Mouse (Mus musculus) adrenal gland, postnatal 36 days (tissue): ENCODE measurements around the gene Gckr. TPM values are rescaled to one million over a fixed set of nuclear protein-coding genes. Genes with fewer than 3 reads are reported as not detected.

Experiments
- DNase-seq, 2 experiments: peaks; one replicate each; pipeline ENCODE4 v3.0.0; 2021; ENCODE audit warnings: mixed read lengths in 1 of 2
- long read RNA-seq, 2 experiments: library from polyadenylated mRNA; stranded (forward); transcript quantifications; one replicate each; pipeline ENCODE4 v2.0.0; 2021; ENCODE audit warnings: borderline sequencing depth in 2 of 2
- total RNA-seq, 2 experiments: library from RNA; stranded (reverse); gene quantifications; 2 replicates each; pipeline ENCODE4 v1.2.3; 2021

Gene Gckr
- total RNA-seq = under 1 TPM in 1 of 2 experiments, not detected in 1; 0.43 TPM
- long read RNA-seq, experiment 1 = 0 reads
- long read RNA-seq, experiment 2 = 0 reads

DNA sequence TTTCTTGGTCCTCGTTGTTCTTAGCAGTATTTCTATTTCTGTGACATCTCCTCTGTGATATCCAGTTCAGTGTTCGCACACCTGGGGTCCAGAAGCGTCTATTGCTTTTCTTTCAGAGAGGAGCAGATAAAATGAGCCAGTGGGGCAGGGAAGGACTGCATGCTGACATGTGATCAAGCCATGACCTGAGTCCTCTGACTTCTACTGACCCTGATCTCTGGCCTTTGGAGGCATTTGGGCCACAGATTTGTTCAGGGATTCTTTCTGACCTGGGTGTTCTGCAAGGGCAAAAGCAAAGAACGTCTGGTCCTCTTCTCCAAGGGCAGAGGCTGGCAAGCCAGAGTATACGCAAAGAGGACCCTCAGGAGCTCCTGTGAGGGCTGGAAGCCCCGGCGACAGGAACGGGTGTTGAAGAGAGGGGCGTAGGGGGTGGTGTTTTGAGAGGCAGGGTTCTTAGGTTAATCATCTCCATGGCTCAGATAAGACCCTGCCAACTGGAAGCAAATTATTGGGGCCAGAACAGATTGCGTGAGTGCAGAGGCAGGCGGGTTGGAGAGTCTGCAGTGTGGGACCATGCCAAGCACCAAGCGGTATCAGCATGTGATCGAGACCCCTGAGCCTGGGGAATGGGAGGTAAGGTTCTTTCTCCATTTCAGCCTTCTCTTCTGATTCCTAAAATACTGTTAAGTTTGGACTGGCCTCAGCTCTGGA, at the start of gene Gckr:
Gene Gckr (plus strand): TSS at position 397 of the 711 bp plus-strand sequence.
- DNase-seq = no peak

DNA sequence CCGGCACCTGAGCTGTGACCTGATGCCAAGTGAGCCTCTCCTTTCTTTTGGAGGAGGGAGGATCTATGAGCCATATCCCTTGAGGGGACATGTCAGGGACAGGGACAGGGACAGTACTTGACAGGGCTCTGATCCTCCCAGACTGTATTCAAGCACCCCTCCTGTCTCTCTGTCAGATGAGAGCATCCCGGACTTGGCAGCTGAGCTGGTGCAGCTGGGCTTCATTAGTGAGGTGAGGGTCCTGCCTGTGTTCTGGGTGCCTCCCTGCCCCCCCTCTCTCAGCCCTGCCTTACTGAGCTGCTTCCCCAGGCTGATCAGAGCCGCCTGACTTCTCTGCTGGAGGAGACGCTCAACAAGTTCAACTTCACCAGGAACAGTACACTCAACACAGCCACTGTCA, 46.5 kb upstream of the Gckr start:
- no peak for DNase-seq

DNA sequence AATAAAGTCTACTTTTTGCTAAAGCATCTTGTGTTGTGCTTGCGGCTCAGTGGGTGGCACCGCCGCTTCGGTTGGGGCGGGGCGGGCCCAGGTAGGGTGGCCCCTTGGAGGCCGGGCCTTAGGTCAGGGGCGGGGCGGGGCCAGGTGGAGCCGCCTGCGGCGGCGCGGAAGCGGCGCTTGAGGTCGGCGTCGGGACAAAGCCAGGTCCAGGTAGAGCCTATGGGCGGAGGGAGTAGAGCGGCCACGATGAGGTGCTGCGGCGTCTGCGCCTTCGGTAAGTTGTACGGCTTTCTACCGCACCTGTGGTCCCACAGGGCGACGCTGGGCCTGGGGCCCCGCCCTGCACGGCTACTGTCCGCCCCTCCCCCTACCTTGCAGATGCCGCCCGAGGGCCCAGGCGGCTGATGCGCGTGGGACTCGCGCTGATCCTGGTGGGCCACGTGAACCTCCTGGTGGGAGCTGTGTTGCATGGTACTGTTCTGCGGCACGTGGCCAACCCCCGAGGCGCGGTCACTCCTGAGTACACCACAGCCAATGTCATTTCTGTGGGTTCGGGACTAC, 45.6 kb upstream of the Gckr start, which contains the start of gene Krtcap3:
Gene Krtcap3 (plus strand): TSS at position 151 of the 561 bp plus-strand sequence.
- peak in 1 of 2 experiments; percentile 30 for DNase-seq

DNA sequence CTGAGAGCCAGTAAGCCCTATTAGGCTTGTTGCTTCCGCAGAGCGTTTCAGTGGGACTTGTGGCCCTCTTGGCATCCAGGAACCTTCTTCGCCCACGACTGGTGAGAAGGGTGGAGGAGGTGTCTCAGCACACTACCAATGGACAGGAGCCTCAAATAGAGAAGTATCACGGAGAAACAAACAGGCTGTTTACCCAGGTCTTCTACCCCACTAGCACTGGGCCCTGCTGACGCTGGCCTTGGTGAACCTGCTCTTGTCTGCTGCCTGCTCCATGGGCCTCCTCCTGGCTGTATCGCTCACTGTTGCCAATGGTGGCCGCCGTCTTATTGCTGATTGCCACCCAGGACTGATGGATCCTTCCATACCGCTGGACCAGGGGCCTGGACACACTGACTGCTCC, 45.1 kb upstream of the Gckr start:
- DNase-seq = no peak

DNA sequence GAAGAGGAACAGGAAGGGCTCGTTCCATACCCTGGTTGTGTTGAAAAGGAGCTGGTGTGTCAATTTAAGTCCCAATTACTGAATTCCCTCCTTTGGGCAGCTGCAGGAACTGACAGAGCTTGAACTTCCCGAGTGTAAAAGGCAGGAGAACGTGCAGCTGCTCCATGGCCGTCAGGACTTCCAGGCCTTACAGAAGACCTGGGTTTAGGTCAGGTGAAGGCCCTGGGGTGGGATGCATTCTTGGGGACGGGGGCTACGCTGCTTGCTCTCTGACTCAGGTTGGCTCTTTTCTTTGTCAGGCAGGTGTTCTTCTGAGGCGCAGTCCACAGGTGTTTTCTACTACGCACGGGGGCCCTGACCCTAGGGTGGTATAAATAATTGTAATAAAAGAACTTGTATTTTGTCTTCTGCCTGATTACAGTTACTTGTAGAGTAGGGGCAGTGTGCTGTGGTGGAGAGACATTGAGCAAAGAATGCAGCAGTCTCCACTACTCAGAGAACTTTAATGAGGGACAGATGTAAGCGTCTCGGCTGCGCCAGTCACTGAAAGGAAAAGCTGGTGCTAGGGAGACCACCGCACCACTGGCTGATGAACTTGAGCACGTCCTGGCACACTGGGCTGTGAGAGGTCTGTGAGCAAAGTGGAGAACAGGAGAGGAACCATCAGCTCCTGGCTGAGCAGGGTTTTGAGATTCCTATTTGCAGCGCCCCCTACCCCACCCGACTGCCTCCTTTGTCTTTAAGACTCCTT, 44.3 kb upstream of the Gckr start:
- DNase-seq = no peak

DNA sequence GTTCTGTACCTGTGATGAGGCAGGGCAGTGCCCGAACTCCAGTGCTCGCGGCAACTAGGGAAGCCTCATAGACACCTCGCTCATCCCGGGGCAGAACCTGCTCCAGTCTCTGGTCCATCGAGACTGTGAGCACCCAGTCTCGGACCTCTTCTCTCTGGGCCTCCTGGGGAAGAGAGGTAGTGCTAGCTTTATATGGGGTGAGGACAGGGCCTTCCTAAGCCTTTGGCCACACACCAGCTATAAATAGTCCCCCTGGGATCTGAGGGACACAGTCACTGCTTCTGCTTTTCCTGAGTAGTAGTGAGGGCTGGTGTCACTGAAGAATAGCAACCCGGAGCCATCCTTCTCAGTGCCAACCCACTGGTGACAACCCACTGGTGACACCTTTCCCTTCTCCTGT, 43.4 kb upstream of the Gckr start:
- no peak for DNase-seq

DNA sequence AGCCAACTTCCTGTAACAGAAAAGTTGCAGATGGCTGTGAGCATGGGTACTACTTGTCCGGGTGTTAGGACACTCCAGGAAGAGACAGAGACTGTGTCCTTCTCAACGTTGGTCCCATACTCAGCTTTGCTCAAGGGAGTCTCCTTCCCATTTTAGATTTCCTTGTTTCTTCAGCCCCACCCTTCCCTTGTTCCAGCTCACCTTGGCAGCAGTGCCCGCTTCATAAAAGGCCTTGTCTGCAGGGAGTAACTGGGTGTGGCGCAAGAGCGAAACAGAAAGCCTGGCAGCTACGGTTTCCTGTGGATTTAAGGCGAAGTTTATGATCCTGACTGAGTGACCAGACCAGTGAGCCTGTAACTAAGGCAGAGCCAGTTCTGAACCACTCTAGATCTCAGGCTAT, 42.8 kb upstream of the Gckr start:
- DNase-seq = peak; percentile 49 to 60

DNA sequence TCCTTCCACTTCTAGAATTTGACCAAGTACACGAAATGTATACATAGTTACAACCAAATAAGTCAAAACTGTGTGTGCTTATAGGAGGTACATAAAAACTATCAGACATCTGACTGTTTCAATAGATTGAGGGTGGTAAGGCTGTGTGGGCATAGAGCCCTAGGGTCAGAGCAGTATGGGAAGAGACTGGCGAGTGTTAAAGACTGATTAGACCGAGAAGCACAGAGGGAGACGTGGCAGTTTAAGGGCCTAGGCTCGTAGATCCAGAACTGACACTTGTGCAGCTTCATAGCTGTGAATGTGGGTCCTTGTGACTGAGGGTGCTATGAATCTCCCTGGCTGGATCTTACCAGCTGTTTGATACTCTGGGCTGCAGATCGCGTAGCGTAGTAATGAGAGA, 42.3 kb upstream of the Gckr start:
- no peak for DNase-seq

DNA sequence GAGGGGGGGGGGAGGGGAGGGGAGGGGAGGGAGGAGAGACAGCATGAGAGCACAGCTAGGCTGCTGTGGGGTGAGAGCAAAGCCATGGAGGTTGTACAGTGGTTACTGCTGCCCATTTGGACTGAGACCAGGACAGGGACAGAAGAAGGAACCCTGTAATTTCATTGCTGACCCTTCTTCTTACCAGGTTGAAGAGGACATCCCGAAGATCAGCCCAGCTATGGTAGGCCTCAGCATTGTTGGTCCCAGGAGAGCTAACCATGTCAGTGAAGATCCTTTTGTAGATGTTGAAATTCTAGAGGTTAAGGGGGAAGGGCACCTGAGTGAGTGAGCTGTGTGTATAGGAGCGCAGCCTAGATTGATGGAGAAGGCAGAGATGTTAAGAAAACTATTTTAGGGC, 41.9 kb upstream of the Gckr start:
- no peak for DNase-seq

DNA sequence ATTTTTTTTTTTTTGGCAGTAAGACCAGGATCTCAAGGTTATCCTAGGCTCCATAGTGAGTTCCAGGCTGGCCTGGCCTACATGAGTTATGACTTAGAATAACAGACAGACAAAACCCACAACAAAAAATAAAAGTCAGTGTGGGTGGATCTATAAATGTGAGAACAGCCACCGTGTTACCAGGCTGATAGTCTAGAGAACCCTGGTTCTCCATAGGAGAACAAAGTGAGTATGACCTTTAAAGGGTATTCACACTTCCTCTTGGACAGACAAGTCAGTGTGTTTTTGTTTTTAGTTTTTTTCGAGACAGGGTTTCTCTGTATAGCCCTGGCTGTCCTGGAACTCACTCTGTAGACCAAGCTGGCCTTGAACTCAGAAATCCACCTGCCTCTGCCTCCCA, 41.3 kb upstream of the Gckr start:
- no peak for DNase-seq

DNA sequence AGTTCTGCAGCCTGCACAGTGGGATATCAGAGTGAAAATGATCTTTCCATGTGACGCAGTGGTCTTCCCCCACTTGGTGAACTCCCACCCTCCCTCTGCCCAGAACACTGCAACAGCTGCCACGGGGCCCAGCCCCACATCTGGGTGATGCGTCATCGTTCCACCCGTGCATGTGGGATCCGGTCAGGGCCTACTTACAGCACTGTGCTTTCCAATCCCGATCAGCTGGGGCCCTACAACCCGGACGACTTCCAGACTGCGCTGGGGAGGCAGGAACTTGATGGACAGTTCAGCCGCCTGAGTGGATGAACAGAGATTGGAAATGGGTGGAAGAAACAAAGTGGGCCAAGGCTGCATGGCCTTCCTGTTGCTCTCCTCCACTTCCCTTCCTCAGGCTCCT, 39.6 kb upstream of the Gckr start:
- DNase-seq = no peak

DNA sequence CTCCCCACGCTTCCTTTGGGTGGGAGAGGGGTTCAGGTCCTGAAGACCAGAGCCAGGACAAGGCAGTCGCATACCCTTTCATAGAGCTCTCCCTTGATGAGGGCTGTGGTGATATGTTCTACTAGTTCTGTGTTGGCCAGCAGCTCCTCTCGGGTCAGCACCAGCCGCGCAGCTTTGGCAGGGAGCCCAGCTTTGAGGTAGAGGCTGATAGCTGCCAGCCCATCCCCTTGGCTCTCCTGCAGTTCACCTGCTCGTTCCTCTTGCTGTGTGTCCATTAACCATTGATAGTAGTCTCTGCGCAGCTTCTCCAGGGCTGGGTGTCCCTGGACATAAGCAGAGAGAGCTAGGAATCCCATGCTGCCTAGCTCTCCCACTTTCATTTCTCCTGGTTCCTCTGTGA, 31.1 kb upstream of the Gckr start:
- DNase-seq = no peak

DNA sequence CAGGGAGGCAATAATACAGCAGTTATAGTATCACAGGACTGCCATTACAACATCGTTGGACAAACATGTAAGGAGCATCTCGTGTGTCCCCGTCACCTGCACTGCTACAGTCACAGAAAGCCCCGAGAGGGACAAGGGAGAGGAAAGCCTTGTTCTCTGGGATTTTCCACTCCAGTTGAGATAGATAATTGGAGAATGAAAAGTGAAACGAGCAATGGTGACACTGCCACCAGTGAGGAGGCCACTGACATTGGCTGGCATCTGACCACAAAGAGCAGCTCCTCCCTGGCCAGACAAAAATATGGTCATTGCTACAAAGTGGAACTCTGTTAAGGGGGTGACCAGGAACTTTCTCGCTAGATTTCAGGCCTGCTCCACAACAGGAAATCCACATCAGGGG, 29.6 kb upstream of the Gckr start:
- no peak for DNase-seq

DNA sequence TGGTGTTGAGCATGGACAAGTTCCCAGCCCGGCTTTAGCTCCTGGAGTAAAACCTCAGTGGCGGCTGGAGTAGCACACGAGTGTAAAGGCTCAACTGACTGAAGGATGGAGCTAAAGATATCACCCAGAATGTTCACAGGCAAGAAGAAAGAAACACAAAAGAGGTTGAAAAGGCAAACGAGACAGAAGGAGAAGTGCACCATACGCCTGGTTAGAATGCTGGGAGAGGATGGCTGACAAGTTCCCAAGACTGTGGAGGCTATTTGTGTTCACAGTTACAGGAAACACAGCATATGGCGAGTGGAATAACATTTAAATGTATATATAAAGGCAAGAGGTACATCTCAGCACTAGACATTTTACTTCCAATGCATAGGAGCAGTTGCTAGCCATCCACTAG, 24.2 kb upstream of the Gckr start:
- DNase-seq = no peak

DNA sequence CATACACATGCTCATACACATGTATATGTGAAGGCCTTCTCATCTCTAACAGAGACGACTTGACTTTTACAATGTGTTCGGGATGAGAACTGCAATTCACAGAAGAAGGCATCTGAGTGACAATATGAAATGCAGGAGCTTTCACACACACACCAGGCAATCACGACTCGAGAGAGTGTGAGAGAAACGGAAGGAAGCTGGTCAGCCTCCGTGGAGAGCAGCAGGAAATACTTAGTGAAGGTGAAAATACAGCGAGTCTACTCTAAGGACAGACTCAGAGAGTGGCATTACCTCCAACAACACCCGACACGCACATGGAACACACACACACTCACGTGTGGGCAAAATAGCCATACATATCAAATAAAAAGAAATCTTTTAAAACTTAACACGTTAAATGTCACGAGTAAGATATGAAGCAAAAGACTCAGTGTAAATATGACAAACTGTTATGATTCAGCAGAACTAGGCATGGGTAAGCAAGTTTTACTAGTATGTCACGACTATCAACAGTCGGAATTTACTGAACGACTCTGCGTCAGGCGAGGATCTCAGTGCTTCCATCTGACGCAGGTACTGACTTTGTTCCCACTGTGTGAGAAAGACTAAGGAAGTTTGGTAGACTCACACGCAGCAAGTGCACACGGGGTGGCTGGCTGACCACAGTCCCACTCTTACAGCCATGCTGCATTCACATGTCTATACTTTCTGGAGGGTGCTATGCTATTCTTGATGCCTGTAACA, 17.8 kb upstream of the Gckr start:
- DNase-seq = no peak

DNA sequence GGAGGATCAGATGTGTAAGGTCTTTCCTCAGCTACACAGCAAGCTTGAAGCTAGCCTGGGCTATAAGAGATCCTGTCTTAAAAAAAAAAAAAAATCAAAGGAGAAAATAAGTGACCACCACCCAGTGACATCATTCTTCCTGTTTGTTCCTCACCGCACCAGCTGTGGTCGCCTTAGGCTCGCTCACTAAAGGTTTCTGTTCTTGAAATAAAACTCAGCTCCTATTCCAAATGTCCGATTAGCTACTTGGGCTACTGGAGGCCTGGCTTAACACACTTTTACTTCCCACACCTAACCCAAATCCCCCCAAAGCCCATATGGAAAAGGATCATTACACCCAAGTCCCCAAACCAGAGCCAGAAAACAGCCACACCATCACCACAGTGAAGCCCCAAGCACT, 9.0 kb upstream of the Gckr start:
- no peak for DNase-seq

DNA sequence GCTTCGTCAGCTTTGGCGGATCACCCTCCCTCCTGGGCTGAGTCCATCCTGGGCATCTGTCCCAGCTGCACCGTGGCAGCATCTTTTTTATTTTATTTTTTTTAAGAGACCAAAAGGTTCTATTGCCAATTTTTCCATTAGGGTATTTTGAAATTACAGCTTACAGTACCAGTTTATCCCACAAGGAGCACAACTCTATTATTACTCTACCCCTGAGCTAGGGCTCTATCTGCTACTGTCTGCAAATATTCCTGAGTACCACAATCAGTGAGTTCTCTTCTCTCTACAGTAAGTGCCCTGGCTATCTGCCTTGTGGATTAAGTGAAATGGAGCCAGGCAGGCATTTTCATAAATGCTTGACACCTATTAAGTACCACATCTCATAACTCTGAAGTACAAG, 8.6 kb upstream of the Gckr start:
- no peak for DNase-seq

DNA sequence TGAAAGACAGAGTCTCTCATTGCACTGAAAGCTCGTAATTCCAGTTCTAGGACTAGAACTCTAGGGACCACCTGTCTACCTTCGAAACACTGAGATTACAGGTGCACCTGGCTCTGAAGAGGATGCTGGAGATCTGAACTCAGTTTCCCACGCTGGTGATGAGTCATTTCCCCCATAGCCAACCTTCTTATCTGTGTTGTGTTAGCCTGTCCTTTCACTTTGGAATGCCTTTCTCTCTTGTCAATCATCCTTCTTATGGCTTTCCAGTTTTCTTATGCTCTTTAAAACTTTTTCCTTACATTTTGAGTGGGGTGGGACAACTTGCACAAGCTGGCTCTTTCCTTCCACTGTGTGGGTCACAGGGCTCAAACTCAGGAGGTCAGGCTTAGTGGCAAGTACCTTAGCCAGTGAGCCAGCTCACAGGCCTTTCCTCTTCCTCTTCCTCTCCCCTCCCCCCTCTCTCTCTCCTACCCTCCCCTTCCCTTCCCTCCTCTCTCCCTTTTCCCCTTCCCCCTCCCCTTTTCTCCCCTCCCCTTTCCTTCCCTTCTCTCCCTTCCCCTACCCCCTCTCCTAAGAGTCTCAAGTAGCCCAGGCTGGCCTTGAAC, 7.5 kb upstream of the Gckr start:
- DNase-seq = no peak

DNA sequence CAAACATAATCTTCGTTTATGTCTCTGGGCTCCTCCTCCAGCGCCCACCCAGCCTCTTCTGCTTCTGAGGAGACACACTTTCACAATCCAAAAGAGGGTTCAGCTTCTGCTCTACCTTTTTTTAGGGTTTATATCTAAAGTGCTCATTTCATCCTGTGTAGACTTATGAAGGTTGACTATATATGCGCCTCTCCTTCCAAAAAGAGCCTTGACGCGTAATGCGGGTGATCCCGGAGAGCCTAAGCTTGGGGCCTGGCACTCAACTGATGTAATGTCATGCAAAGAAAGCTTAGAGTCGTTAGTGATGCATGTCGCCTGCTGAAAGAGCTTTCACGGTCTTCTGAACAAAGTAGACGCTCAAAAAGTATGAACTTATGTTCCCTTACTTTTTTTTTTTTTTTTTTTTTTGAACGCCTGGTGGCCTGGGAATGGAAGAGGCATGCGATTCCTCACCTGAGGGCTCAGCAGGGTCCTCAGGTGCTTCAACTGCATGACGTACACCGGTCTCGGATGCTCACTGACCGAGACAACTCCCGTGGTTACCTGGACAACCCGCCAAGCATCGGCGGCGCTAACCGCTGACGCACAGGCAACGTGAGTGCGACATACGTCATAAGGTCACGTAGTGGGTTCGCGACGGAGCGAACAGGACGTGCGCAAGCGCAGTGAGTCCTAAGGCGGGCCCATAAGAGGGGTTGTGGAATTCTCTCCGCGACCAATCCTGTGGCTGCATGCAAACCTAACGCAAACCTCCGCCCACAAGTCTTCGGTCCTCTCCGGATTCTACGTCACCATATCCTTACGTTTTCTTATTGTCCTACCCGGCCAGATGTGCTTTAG, 6.5 kb upstream of the Gckr start, which contains the start of gene Ift172:
Gene Ift172 (minus strand): TSS at position 596 of the 840 bp plus-strand sequence.
- peak; percentile 97 to 98 for DNase-seq

DNA sequence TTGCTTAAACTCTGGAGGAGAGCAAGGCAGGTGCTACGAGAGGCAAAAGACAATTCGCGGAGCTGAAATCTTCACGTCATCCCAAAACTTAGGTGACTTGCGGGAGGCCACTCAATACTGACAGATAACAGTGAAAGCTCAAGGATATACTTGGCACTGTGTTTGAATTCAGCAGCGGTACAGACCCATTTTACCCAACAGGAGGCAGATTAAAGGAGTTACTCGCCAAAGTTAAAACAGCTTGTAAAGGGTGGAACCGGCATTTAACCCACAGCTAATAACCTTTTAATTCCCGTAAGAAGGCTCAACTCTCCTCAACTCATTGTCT, 5.9 kb upstream of the Gckr start:
- DNase-seq = no peak

DNA sequence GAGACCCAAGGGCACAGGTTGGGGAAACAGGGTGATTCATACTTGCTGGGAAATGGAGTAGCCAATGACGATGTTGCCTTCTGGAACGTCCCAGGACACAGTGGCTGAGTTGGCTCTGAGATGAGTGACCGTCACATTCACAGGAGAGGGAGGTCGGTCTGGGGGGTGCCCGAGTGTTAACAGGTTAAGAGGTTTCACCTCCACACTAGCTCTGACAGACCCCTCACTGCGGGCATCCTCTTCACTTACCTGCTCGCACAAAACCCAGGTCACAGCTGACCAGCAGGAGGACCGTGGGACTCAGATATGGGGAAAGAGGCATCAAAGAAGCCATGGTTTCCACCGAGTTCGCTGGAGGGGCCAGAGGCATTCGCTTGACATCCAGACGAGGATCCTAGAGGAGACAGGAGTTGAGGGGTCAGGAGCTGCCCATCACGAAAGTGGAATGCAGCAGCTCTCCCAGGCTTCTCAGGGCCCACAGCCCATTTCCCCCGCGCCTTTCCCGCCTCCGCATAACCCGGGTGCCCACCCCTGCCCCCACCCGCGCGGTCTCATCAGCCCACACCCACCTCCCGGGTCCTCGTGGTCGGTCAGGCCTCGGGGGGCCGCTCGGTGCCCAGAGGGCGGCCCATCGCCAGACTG, 2.2 kb upstream of the Gckr start:
- DNase-seq = peak; percentile 36 to 38
